Mouse (Mus musculus): ENCODE results near the gene Fam187b. TPM values are rescaled to one million over a fixed set of nuclear protein-coding genes. Genes with fewer than 3 reads are reported as not detected.

Fam187b gene
- polyA plus RNA-seq, 1 experiment: not detected

GRCm38 (mm10) chr7:31039011-31039410, 65.4 kb downstream of the Fam187b start:
- WGBS: 88% methylated on average over 4 of the region's 4 CpGs
- Histone ChIP-seq H3K4me1 (ENCODE audit: control insufficient read depth, insufficient read depth, low read length) (peaks cover 8% of the 10 kb centered on the region), H3K4me3 (ENCODE audit: insufficient read depth, low read depth, low read length) (no peak overlapping the region)

More at GRCm38 (mm10) chr7:31039011-31039410, 65.4 kb downstream of the Fam187b start:
- H3K27ac ChIP-seq (ENCODE audit: insufficient read depth, low read depth, low read length): no peak overlapping the region
- TF ChIP-seq POLR2A (IDR thresholded peaks at IDR 0.05; ENCODE audit: insufficient read depth, low read depth, low read length): no peak
- TF ChIP-seq CTCF (IDR thresholded peaks at IDR 0.05; ENCODE audit: insufficient read depth, low read depth, low read length): no peak

Other genes starting within 250 kb of the Fam187b start
- not detected in 2 replicates for gene Tmem147, start 244.2 kb upstream of the Fam187b start, polyA plus RNA-seq (2012; ENCODE audit: insufficient read depth, insufficient read length, low replicate concordance, missing spikeins)
- not detected in 2 replicates for gene Gapdhs, start 230.1 kb upstream of the Fam187b start, polyA plus RNA-seq (2012; ENCODE audit: insufficient read depth, insufficient read length, low replicate concordance, missing spikeins)
- not detected in 2 replicates for gene Sbsn, start 222.3 kb upstream of the Fam187b start, polyA plus RNA-seq (2012; ENCODE audit: insufficient read depth, insufficient read length, low replicate concordance, missing spikeins)
- gene Dmkn, start 210.0 kb upstream of the Fam187b start, polyA plus RNA-seq (2012; ENCODE audit: insufficient read depth, insufficient read length, low replicate concordance, missing spikeins): not detected in 2 replicates
- not detected in 2 replicates for gene Krtdap, start 185.9 kb upstream of the Fam187b start, polyA plus RNA-seq (2012; ENCODE audit: insufficient read depth, insufficient read length, low replicate concordance, missing spikeins)
- gene Ffar2, start 150.0 kb upstream of the Fam187b start, polyA plus RNA-seq (2012; ENCODE audit: insufficient read depth, insufficient read length, low replicate concordance, missing spikeins): not detected in 2 replicates
- not detected in 2 replicates for gene Ffar3, start 117.6 kb upstream of the Fam187b start, polyA plus RNA-seq (2012; ENCODE audit: insufficient read depth, insufficient read length, low replicate concordance, missing spikeins)
- gene Ffar1, start 112.2 kb upstream of the Fam187b start, polyA plus RNA-seq (2012; ENCODE audit: insufficient read depth, insufficient read length, low replicate concordance, missing spikeins): not detected in 2 replicates
- gene Cd22, start 93.4 kb upstream of the Fam187b start, polyA plus RNA-seq (2012; ENCODE audit: insufficient read depth, insufficient read length, low replicate concordance, missing spikeins): not detected in 2 replicates
- gene Mag, start 58.9 kb upstream of the Fam187b start, polyA plus RNA-seq (2012; ENCODE audit: insufficient read depth, insufficient read length, low replicate concordance, missing spikeins): not detected in 2 replicates
- not detected in 2 replicates for gene Hamp2, start 49.1 kb upstream of the Fam187b start, polyA plus RNA-seq (2012; ENCODE audit: insufficient read depth, insufficient read length, low replicate concordance, missing spikeins)
- gene Hamp, start 29.8 kb upstream of the Fam187b start, polyA plus RNA-seq (2012; ENCODE audit: insufficient read depth, insufficient read length, low replicate concordance, missing spikeins): not detected in 2 replicates
- 282 TPM in 1 of 2 replicates, not detected in the other for gene Usf2, start 17.0 kb upstream of the Fam187b start, polyA plus RNA-seq (2012; ENCODE audit: insufficient read depth, insufficient read length, low replicate concordance, missing spikeins)
- not detected in 2 replicates for gene Lsr, start 326 bp upstream of the Fam187b start, polyA plus RNA-seq (2012; ENCODE audit: insufficient read depth, insufficient read length, low replicate concordance, missing spikeins)
- gene Fxyd5, start 68.7 kb downstream of the Fam187b start, polyA plus RNA-seq (2012; ENCODE audit: insufficient read depth, insufficient read length, low replicate concordance, missing spikeins): not detected in 2 replicates
- not detected in 2 replicates for gene Fxyd7, start 77.7 kb downstream of the Fam187b start, polyA plus RNA-seq (2012; ENCODE audit: insufficient read depth, insufficient read length, low replicate concordance, missing spikeins)
- not detected in 2 replicates for gene Fxyd1, start 83.4 kb downstream of the Fam187b start, polyA plus RNA-seq (2012; ENCODE audit: insufficient read depth, insufficient read length, low replicate concordance, missing spikeins)
- gene Lgi4, start 85.6 kb downstream of the Fam187b start, polyA plus RNA-seq (2012; ENCODE audit: insufficient read depth, insufficient read length, low replicate concordance, missing spikeins): not detected in 2 replicates
- not detected in 2 replicates for gene Fxyd3, start 102.9 kb downstream of the Fam187b start, polyA plus RNA-seq (2012; ENCODE audit: insufficient read depth, insufficient read length, low replicate concordance, missing spikeins)
- not detected in 2 replicates for gene Hpn, start 141.5 kb downstream of the Fam187b start, polyA plus RNA-seq (2012; ENCODE audit: insufficient read depth, insufficient read length, low replicate concordance, missing spikeins)
- gene Scn1b, start 153.2 kb downstream of the Fam187b start, polyA plus RNA-seq (2012; ENCODE audit: insufficient read depth, insufficient read length, low replicate concordance, missing spikeins): not detected in 2 replicates
- gene Gramd1a, start 182.1 kb downstream of the Fam187b start, polyA plus RNA-seq (2012; ENCODE audit: insufficient read depth, insufficient read length, low replicate concordance, missing spikeins): not detected in 2 replicates